Mouse (Mus musculus): ENCODE results near the gene Kdm5b. TPM values are rescaled to one million over a fixed set of nuclear protein-coding genes. Genes with fewer than 3 reads are reported as not detected.

The Kdm5b gene
- 127 and 182 TPM in 2 replicates for total RNA-seq (2012; rRNA removed)

- peak; percentile 84 for DNase-seq (ENCODE audit: low read depth, low spot score)
- TF ChIP-seq CHD2 (IDR thresholded peaks at IDR 0.05; ENCODE audit: low read depth, low read length) (peak; percentile 81), ZNF384 (IDR thresholded peaks at IDR 0.05; ENCODE audit: low read depth, low read length) (0 out of 2 replicates have a peak, but pooled peaks have one; percentile 22), HCFC1 (IDR thresholded peaks at IDR 0.05; ENCODE audit: borderline replicate concordance, insufficient read depth, low read length) (peak; percentile 75; the same call in 1 of the 2 replicates), MAFK (IDR thresholded peaks at IDR 0.05; ENCODE audit: insufficient read depth, low read depth, low read length) (no peak)
These were observed at the start of gene Kdm5b for GRCm38 (mm10) chr1:134559976-134560375. Gene Kdm5b, plus strand, starts transcription at chr1:134560171.

GRCm38 (mm10) chr1:134512183-134512582 is 47.8 kb upstream of the Kdm5b start:
- Histone ChIP-seq H3K27ac (ENCODE audit: insufficient read depth, low read depth, low read length, poor library complexity, severe bottlenecking) (no peak overlapping the region), H3K9ac (ENCODE audit: insufficient read depth, low read depth, low read length, poor library complexity, severe bottlenecking) (no peak overlapping the region), H3K4me1 (ENCODE audit: control insufficient read depth in 2 of 2, insufficient read depth in 2 of 2, low read length in 2 of 2, poor library complexity in 1 of 2) (peaks cover 2 to 4% of the 10 kb centered on the region in 2 experiments; a peak in 2 of 4 replicates), H3K4me3 (ENCODE audit: insufficient read depth in 1 of 2, low read depth in 1 of 2, low read length in 2 of 2, poor library complexity in 1 of 2, severe bottlenecking in 1 of 2) (no peak overlapping the region), H3K36me3 (ENCODE audit: control insufficient read depth, insufficient read depth, low read length, poor library complexity, severe bottlenecking) (no peaks in the 10 kb centered on the region), H3K9me3 (ENCODE audit: control insufficient read depth, insufficient read depth, low read depth, low read length) (no peaks in the 10 kb centered on the region)
- DNase-seq (ENCODE audit: low read depth, low spot score): no peak
- in situ Hi-C loops (cut with MboI; ENCODE audit: low sequenced_read_pairs in 2 of 2, unreplicated experiment in 2 of 2): no loop called here
- TF ChIP-seq HCFC1 (IDR thresholded peaks at IDR 0.05; ENCODE audit: borderline replicate concordance, insufficient read depth, low read length): no peak
- no peak for TF ChIP-seq CHD2 (IDR thresholded peaks at IDR 0.05; ENCODE audit: low read depth, low read length)
- no peak for TF ChIP-seq MAFK (IDR thresholded peaks at IDR 0.05; ENCODE audit: insufficient read depth, low read depth, low read length)
- TF ChIP-seq ZNF384 (IDR thresholded peaks at IDR 0.05; ENCODE audit: low read depth, low read length): no peak
- TF ChIP-seq ZC3H11A (IDR thresholded peaks at IDR 0.05; ENCODE audit: borderline replicate concordance, low read depth, low read length): no peak

More at GRCm38 (mm10) chr1:134559976-134560375, at the start of gene Kdm5b:
- in situ Hi-C loops (cut with MboI; ENCODE audit: low sequenced_read_pairs in 2 of 2, unreplicated experiment in 2 of 2): no loop called here
- no peaks in the 10 kb centered on the region for H3K9me3 ChIP-seq (ENCODE audit: control insufficient read depth, insufficient read depth, low read depth, low read length)
- peak within 1 kb of the TSS; percentile 91 for H3K9ac ChIP-seq (ENCODE audit: insufficient read depth, low read depth, low read length, poor library complexity, severe bottlenecking)
- H3K4me1 ChIP-seq (ENCODE audit: control insufficient read depth in 2 of 2, insufficient read depth in 2 of 2, low read length in 2 of 2, poor library complexity in 1 of 2): peaks cover 10 to 18% of the 10 kb centered on the region in 2 experiments; a peak in 3 of 4 replicates
- peak within 1 kb of the TSS; percentile 81 to 96 for H3K4me3 ChIP-seq (ENCODE audit: insufficient read depth in 1 of 2, low read depth in 1 of 2, low read length in 2 of 2, poor library complexity in 1 of 2, severe bottlenecking in 1 of 2)
- peak within 1 kb of the TSS; percentile 76 for H3K27ac ChIP-seq (ENCODE audit: insufficient read depth, low read depth, low read length, poor library complexity, severe bottlenecking)
- H3K36me3 ChIP-seq (ENCODE audit: control insufficient read depth, insufficient read depth, low read length, poor library complexity, severe bottlenecking): no peaks in the 10 kb centered on the region

DNA sequence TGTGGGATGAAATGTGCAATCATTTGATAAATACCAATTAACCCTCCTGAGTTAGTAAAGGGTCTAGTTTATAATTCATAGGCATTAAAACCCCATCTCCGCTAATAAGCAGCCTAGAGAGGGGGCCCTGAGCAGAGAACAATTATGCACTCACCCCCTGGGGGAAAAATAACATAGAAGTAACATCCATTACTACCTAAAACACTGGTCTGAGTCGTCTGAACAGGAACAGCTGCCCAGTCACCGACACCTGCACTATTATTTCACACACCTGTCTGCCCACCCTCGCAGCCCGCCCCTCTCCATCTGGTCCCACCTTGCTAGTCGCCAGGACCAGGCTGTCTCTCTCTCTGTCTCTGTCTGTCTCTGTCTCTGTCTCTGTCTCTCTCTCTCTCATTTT is 47.4 kb upstream of the Kdm5b start:
- in situ Hi-C loops (cut with MboI; ENCODE audit: low sequenced_read_pairs in 2 of 2, unreplicated experiment in 2 of 2): no loop called here
- no peak for TF ChIP-seq CHD2 (IDR thresholded peaks at IDR 0.05; ENCODE audit: low read depth, low read length)
- no peak for TF ChIP-seq ZC3H11A (IDR thresholded peaks at IDR 0.05; ENCODE audit: borderline replicate concordance, low read depth, low read length)
- TF ChIP-seq MAFK (IDR thresholded peaks at IDR 0.05; ENCODE audit: insufficient read depth, low read depth, low read length): no peak
- no peak for TF ChIP-seq ZNF384 (IDR thresholded peaks at IDR 0.05; ENCODE audit: low read depth, low read length)
- no peak for TF ChIP-seq HCFC1 (IDR thresholded peaks at IDR 0.05; ENCODE audit: borderline replicate concordance, insufficient read depth, low read length)
- Histone ChIP-seq H3K36me3 (ENCODE audit: control insufficient read depth, insufficient read depth, low read length, poor library complexity, severe bottlenecking) (no peaks in the 10 kb centered on the region), H3K27ac (ENCODE audit: insufficient read depth, low read depth, low read length, poor library complexity, severe bottlenecking) (no peak overlapping the region), H3K9me3 (ENCODE audit: control insufficient read depth, insufficient read depth, low read depth, low read length) (no peaks in the 10 kb centered on the region), H3K4me1 (ENCODE audit: control insufficient read depth in 2 of 2, insufficient read depth in 2 of 2, low read length in 2 of 2, poor library complexity in 1 of 2) (peaks cover 2 to 6% of the 10 kb centered on the region in 2 experiments; a peak in 2 of 4 replicates), H3K4me3 (ENCODE audit: insufficient read depth in 1 of 2, low read depth in 1 of 2, low read length in 2 of 2, poor library complexity in 1 of 2, severe bottlenecking in 1 of 2) (no peak overlapping the region; a peak in 1 of 4 replicates), H3K9ac (ENCODE audit: insufficient read depth, low read depth, low read length, poor library complexity, severe bottlenecking) (no peak overlapping the region)
- no peak for DNase-seq (ENCODE audit: low read depth, low spot score)

- TF ChIP-seq HCFC1 (IDR thresholded peaks at IDR 0.05; ENCODE audit: borderline replicate concordance, insufficient read depth, low read length) (no peak), ZNF384 (IDR thresholded peaks at IDR 0.05; ENCODE audit: low read depth, low read length) (no peak), CHD2 (IDR thresholded peaks at IDR 0.05; ENCODE audit: low read depth, low read length) (no peak), MAFK (IDR thresholded peaks at IDR 0.05; ENCODE audit: insufficient read depth, low read depth, low read length) (no peak), ZC3H11A (IDR thresholded peaks at IDR 0.05; ENCODE audit: borderline replicate concordance, low read depth, low read length) (no peak)
- no peaks in the 10 kb centered on the region for H3K36me3 ChIP-seq (ENCODE audit: control insufficient read depth, insufficient read depth, low read length, poor library complexity, severe bottlenecking)
- H3K4me1 ChIP-seq (ENCODE audit: control insufficient read depth in 2 of 2, insufficient read depth in 2 of 2, low read length in 2 of 2, poor library complexity in 1 of 2): peaks cover 2 to 6% of the 10 kb centered on the region in 2 experiments; a peak in 2 of 4 replicates
- in situ Hi-C loops (cut with MboI; ENCODE audit: low sequenced_read_pairs in 2 of 2, unreplicated experiment in 2 of 2): no loop called here
- no peaks in the 10 kb centered on the region for H3K9me3 ChIP-seq (ENCODE audit: control insufficient read depth, insufficient read depth, low read depth, low read length)
- no peak overlapping the region for H3K27ac ChIP-seq (ENCODE audit: insufficient read depth, low read depth, low read length, poor library complexity, severe bottlenecking)
- peak overlapping the region; percentile 51 to 62 for H3K4me3 ChIP-seq (ENCODE audit: insufficient read depth in 1 of 2, low read depth in 1 of 2, low read length in 2 of 2, poor library complexity in 1 of 2, severe bottlenecking in 1 of 2)
- H3K9ac ChIP-seq (ENCODE audit: insufficient read depth, low read depth, low read length, poor library complexity, severe bottlenecking): peak overlapping the region; percentile 9
- no peak for DNase-seq (ENCODE audit: low read depth, low spot score)
These were observed 46.6 kb upstream of the Kdm5b start for GRCm38 (mm10) chr1:134513312-134513860.
